In genomic region chr6:106481533-106481932, GRCm38 (mm10) we compare ENCODE assay signal across 20 mouse cellular contexts.
A peak's percentile ranks its signal among the peaks of the same experiment; 100 is the strongest.
DNase-seq lines count a peak whose midpoint lies in the region; ATAC-seq and TF ChIP-seq lines count a peak whose summit lies in the region.
"Had no signal": no experiment of that assay in that cellular context is flagged by ENCODE, and none has a peak within 500 bp of the region (broad histone marks: within the 10 kb centered on the region; RNA-seq: fewer than 3 reads in every experiment).

No protein-coding gene starts in this region.

- TF ChIP-seq CTCF in layer of hippocampus, adult 2 months (conservative IDR thresholded peaks at IDR 0.05) = no peak

- 0 out of 2 replicates have a peak overlapping the region, but pooled peaks have one; percentile 36 for H3K27ac ChIP-seq in layer of hippocampus, adult 2 months

- DNase-seq in frontal cortex, postnatal 36 days (ENCODE audit: low spot score in 2 of 2) = no peak
- no peak for DNase-seq in layer of hippocampus, adult 2 months (ENCODE audit: low spot score in 2 of 2)
- DNase-seq in layer of hippocampus, adult 18-20 months (ENCODE audit: low spot score in 2 of 2) = no peak
- peak; percentile 59 for DNase-seq in brain, adult 2 months (ENCODE audit: low read depth, low spot score)
- no peak for DNase-seq in cerebellum, adult 18-20 months
- DNase-seq: adrenal gland, adult 2 months; adrenal gland, adult 8-10 months; adrenal gland, postnatal 10 days; adrenal gland, postnatal 14 days; adrenal gland, postnatal 25 days; adrenal gland, postnatal 36 days; B cell, adult 2 months; cerebellum, adult 11 months; cerebellum, adult 11-12 months; cerebellum, adult 2 months; cerebellum, adult 8-10 months had no signal

- peak; percentile 52; the same call in 1 of the 2 replicates for ATAC-seq in frontal cortex, adult (ENCODE audit: low TSS enrichment)
- ATAC-seq: activated CD4-positive, CD25-positive, alpha-beta regulatory T cell, adult 4 months; CD4-positive, CD25-positive, alpha-beta regulatory T cell, adult 4 months; Patski had no signal

- H3K4me3 ChIP-seq in layer of hippocampus, adult 2 months = no peak overlapping the region
